Mouse (Mus musculus): Measurements from ENCODE around the gene Rragb.
A peak's percentile ranks its signal among the peaks of the same experiment; 100 is the strongest.
"Not testable (repeated sequence)": the region's sequence is repeated elsewhere in the genome, so short reads cannot be mapped to it uniquely, and the experiment has no call there.

Gene Rragb

GRCm38 (mm10) chrX:153139734-153140515 lies at the start of gene Rragb:
Gene Rragb (plus strand): TSS chrX:153139981.
- DNase-seq (ENCODE audit: low spot score in 2 of 2), result peak; percentile 48 to 60

- DNase-seq (ENCODE audit: low spot score in 2 of 2), result no peak
Observed at GRCm38 (mm10) chrX:153118486-153118885, 21.3 kb upstream of the Rragb start, which contains the start of gene Foxr2. Gene Foxr2 (plus strand): TSS chrX:153118786.

GRCm38 (mm10) chrX:153119013-153119412 lies 20.8 kb upstream of the Rragb start:
- DNase-seq (ENCODE audit: low spot score in 2 of 2), result no peak

- DNase-seq (ENCODE audit: low spot score in 2 of 2), result no peak
Observed at GRCm38 (mm10) chrX:153142656-153143055, 2.9 kb downstream of the Rragb start.

GRCm38 (mm10) chrX:153151766-153152165 lies 12.0 kb downstream of the Rragb start:
- DNase-seq (ENCODE audit: low spot score in 2 of 2), result no peak

- no peak for DNase-seq (ENCODE audit: low spot score in 2 of 2)
Observed at GRCm38 (mm10) chrX:153155322-153155721, 15.5 kb downstream of the Rragb start.

- no peak for DNase-seq (ENCODE audit: low spot score in 2 of 2)
Observed at GRCm38 (mm10) chrX:153174786-153175185, 35.0 kb downstream of the Rragb start.

- no peak for DNase-seq (ENCODE audit: low spot score in 2 of 2)
Observed at GRCm38 (mm10) chrX:153182221-153182620, 42.4 kb downstream of the Rragb start.

- DNase-seq (ENCODE audit: low spot score in 2 of 2), result not testable (repeated sequence)
Observed at GRCm38 (mm10) chrX:153199185-153199584, 59.4 kb downstream of the Rragb start.

- no peak for DNase-seq (ENCODE audit: low spot score in 2 of 2)
Observed at GRCm38 (mm10) chrX:153211101-153211500, 71.3 kb downstream of the Rragb start.
